ENCODE assay signal across 7 mouse cellular contexts in genomic region chr5:100518049-100519026, GRCm38 (mm10). TPM values are rescaled to one million over a fixed set of nuclear protein-coding genes. Genes with fewer than 3 reads are reported as not detected.
A peak's percentile ranks its signal among the peaks of the same experiment; 100 is the strongest.
DNase-seq lines count a peak whose midpoint lies in the region; ATAC-seq lines count a peak whose summit lies in the region.

TSS of gene Cops4 (plus strand) at chr5:100518309.

- intact Hi-C loops in gastrocnemius, postnatal 36 days (cut with DNase I): loop anchor here (1.0 to 5.0 kb wide), 3 partner anchors 18 to 102 kb away; partner anchors contain the start of genes Lin54 and Sec31a
- intact Hi-C loops in left cerebral cortex, postnatal 25 days (cut with DNase I): loop anchor here (1.0 to 5.0 kb wide), 2 partner anchors 18 to 101 kb away; partner anchors contain the start of genes Lin54 and Sec31a

- WGBS in intestine, embryonic 15.5 days: under 1% methylated on average over 64 of the region's 64 CpGs
- WGBS in midbrain, embryonic 10.5 days: under 1% methylated on average over 64 of the region's 64 CpGs

- H3K27me3 ChIP-seq in intestine, embryonic 15.5 days (replicated peaks): no peaks in the 10 kb centered on the region
- no peaks in the 10 kb centered on the region for H3K27me3 ChIP-seq in midbrain, embryonic 10.5 days (ENCODE audit: low read depth, poor library complexity, severe bottlenecking)

- H3K4me2 ChIP-seq in intestine, embryonic 15.5 days (replicated peaks): peak within 1 kb of the TSS; percentile 72

- peak; percentile 99 for ATAC-seq in intestine, embryonic 15.5 days

- peak within 1 kb of the TSS; percentile 81 for H3K27ac ChIP-seq in intestine, embryonic 15.5 days
- H3K27ac ChIP-seq in midbrain, embryonic 10.5 days (replicated peaks): peak within 1 kb of the TSS; percentile 93

- 0 out of 2 replicates have a peak, but pooled peaks cover 8% of the 10 kb centered on the region for H3K4me1 ChIP-seq in intestine, embryonic 15.5 days (replicated peaks)
- peaks cover 19% of the 10 kb centered on the region for H3K4me1 ChIP-seq in midbrain, embryonic 10.5 days

- H3K4me3 ChIP-seq in intestine, embryonic 15.5 days (replicated peaks): peak within 1 kb of the TSS; percentile 75
- H3K4me3 ChIP-seq in midbrain, embryonic 10.5 days: peak within 1 kb of the TSS; percentile 87

- H3K9ac ChIP-seq in intestine, embryonic 15.5 days: peak within 1 kb of the TSS; percentile 93

- no peaks in the 10 kb centered on the region for H3K36me3 ChIP-seq in intestine, embryonic 15.5 days
- peaks cover 13% of the 10 kb centered on the region for H3K36me3 ChIP-seq in midbrain, embryonic 10.5 days

- DNase-seq in adrenal gland, adult 2 months: peak; percentile 98
- peak; percentile 99 for DNase-seq in embryo, embryonic 11.5 days (ENCODE audit: low read depth, low spot score)
- peak; percentile 93 to 95 for DNase-seq in gastrocnemius, postnatal 36 days
- peak; percentile 94 to 99 for DNase-seq in left cerebral cortex, postnatal 25 days (ENCODE audit: low spot score in 2 of 2)
- peak; percentile 97 for DNase-seq in midbrain, embryonic 10.5 days (ENCODE audit: low spot score)
- DNase-seq in right cerebral cortex, postnatal 4 days: peak; percentile 90

- H3K9me3 ChIP-seq in intestine, embryonic 15.5 days: no peaks in the 10 kb centered on the region
- no peaks in the 10 kb centered on the region for H3K9me3 ChIP-seq in midbrain, embryonic 10.5 days (replicated peaks)

RNA-seq across cellular contexts. Expression of gene Cops4, which starts in this region (rescaled TPM):
- 10 to 100 TPM; 78.9 to 79.5 TPM for total RNA-seq in adrenal gland, adult 2 months (2021)
- 8.5 and 8.8 TPM in 2 replicates for polyA plus RNA-seq in adrenal gland, adult 2 months (2012; rRNA removed)
- 100 to 1,000 TPM in 1 of 2 experiments, 10 to 100 TPM in 1; 87.1 to 102 TPM for total RNA-seq in gastrocnemius, postnatal 36 days (2021)
- polyA plus RNA-seq in intestine, embryonic 15.5 days (2015; fragmentation: Nextera tagmentation; extraction: Ambion mirVana): 164 and 170 TPM in 2 replicates
- 10 to 100 TPM; 79.6 to 83.2 TPM for total RNA-seq in left cerebral cortex, postnatal 25 days (2021)
- polyA plus RNA-seq in midbrain, embryonic 10.5 days (2016; fragmentation: Nextera tagmentation; extraction: Ambion mirVana): 239 and 245 TPM in 2 replicates

Comparison
In these comparisons a context has a peak if more than half of its experiments do, and no peak if none do; other contexts are left out.
1. Peak in every context shown above with its lines: DNase-seq, ATAC-seq, H3K4me3 ChIP-seq and H3K27ac ChIP-seq.
2. RNA of gene Cops4 (polyA plus RNA-seq): 239 to 245 TPM in midbrain, embryonic 10.5 days and 164 to 170 TPM in intestine, embryonic 15.5 days; 8.5 to 8.8 TPM in adrenal gland, adult 2 months; every median in the first group is over 10 times any median in the second.